Mouse (Mus musculus) lung, embryonic 14.5 days (tissue): ENCODE measurements around the gene Kif13a. TPM values are rescaled to one million over a fixed set of nuclear protein-coding genes. Genes with fewer than 3 reads are reported as not detected.

Source experiments
- ATAC-seq: fragments of 200-750 bp; cut with Nextera tagmentation; 2 replicates; pipeline ENCODE4 v1.8.0; 2017; ENCODE audit warnings: mild to moderate bottlenecking, moderate TSS enrichment, moderate library complexity; ENCODE audit not compliant: insufficient read depth
- DNase-seq: peaks from one replicate; pipeline ENCODE4 v3.0.0-alpha.2; 2015
- H3K27ac ChIP-seq: fragments of 300-500 bp; sonication (generic); 2 replicates; pipeline ENCODE4 v1.5.1; 2014; ENCODE audit warnings: low read depth, mild to moderate bottlenecking, moderate library complexity
- H3K27me3 ChIP-seq: fragments of 300-500 bp; sonication (generic); 2 replicates; pipeline ENCODE4 v1.6.1; 2014; ENCODE audit warnings: low read length, control low read depth; ENCODE audit not compliant: insufficient read depth
- H3K36me3 ChIP-seq: fragments of 300-500 bp; sonication (generic); 2 replicates; pipeline ENCODE4 v1.6.1; 2014; ENCODE audit warnings: control low read depth; ENCODE audit not compliant: insufficient read depth
- H3K4me1 ChIP-seq: fragments of 300-500 bp; sonication (generic); 2 replicates; pipeline ENCODE4 v1.6.1; 2014; ENCODE audit warnings: antibody characterized with exemption, control low read depth; ENCODE audit not compliant: insufficient read depth
- H3K4me2 ChIP-seq: fragments of 300-500 bp; sonication (generic); 2 replicates; pipeline ENCODE4 v1.6.1; 2014; ENCODE audit warnings: mild to moderate bottlenecking
- H3K4me3 ChIP-seq: fragments of 300-500 bp; sonication (generic); 2 replicates; pipeline ENCODE4 v1.5.1; 2014; ENCODE audit warnings: low read depth, low read length
- H3K9ac ChIP-seq: fragments of 300-500 bp; sonication (generic); 2 replicates; pipeline ENCODE4 v1.6.1; 2014
- H3K9me3 ChIP-seq: fragments of 300-500 bp; sonication (generic); 2 replicates; pipeline ENCODE4 v1.6.1; 2016; ENCODE audit warnings: low read depth, low read length, control low read depth
- CTCF ChIP-seq: IDR thresholded peaks from 2 replicates; pipeline ENCODE4 v1.5.1; 2016; ENCODE audit warnings: antibody characterized with exemption, low read depth
- WGBS: fragments of 180-500 bp; shearing (Covaris S2); extraction: QIAGEN DNeasy Blood & Tissue Kit; methylation state at CpG from one replicate; pipeline ENCODE4 v1.1.7; 2014; 5-methylcytosine and 5-hydroxymethylcytosine counted together
- polyA plus RNA-seq: library from polyadenylated mRNA; unstranded; fragments of >200 nt; fragmentation: Nextera tagmentation; extraction: Ambion mirVana; gene quantifications from 2 replicates; pipeline ENCODE4 v1.2.1, GENCODE M21; 2014

The Kif13a gene
- polyA plus RNA-seq, 1 experiment from 2014 or later = 40.4 TPM

- TF ChIP-seq CTCF = peak; percentile 21; the same call in 1 of the 2 replicates
- no peaks in the 10 kb centered on the region for H3K9me3 ChIP-seq
- peak overlapping the region; percentile 99 for H3K27ac ChIP-seq
- no peak for DNase-seq
- H3K4me2 ChIP-seq = peak overlapping the region; percentile 82
- no peaks in the 10 kb centered on the region for H3K36me3 ChIP-seq
- under 1% methylated on average over 30 of the region's 30 CpGs for WGBS
- H3K27me3 ChIP-seq = no peaks in the 10 kb centered on the region
- ATAC-seq = no peak
- peak overlapping the region; percentile 99 for H3K4me3 ChIP-seq
- H3K4me1 ChIP-seq = peaks cover 6% of the 10 kb centered on the region
- peak overlapping the region; percentile 98 for H3K9ac ChIP-seq
Observed at GRCm38 (mm10) chr13:46726288-46727037, 203.2 kb downstream of the Kif13a start.

GRCm38 (mm10) chr13:46725227-46725626 is 204.4 kb downstream of the Kif13a start:
- Histone ChIP-seq H3K4me1 (peaks cover 6% of the 10 kb centered on the region), H3K4me3 (peak overlapping the region; percentile 99), H3K9me3 (no peaks in the 10 kb centered on the region), H3K27ac (no peak overlapping the region), H3K9ac (peak overlapping the region; percentile 26), H3K36me3 (no peaks in the 10 kb centered on the region), H3K4me2 (peak overlapping the region; percentile 82), H3K27me3 (no peaks in the 10 kb centered on the region)
- no peak for ATAC-seq
- 19% methylated on average over 2 of the region's 2 CpGs for WGBS
- DNase-seq = peak; percentile 27
- TF ChIP-seq CTCF = no peak

- Histone ChIP-seq H3K4me2 (peak overlapping the region; percentile 82), H3K9ac (no peak overlapping the region)
Observed at GRCm38 (mm10) chr13:46724371-46724770, 205.3 kb downstream of the Kif13a start.

GRCm38 (mm10) chr13:46721009-46721408 is 208.7 kb downstream of the Kif13a start:
- peaks cover 6% of the 10 kb centered on the region for H3K4me1 ChIP-seq
- TF ChIP-seq CTCF = no peak
- H3K36me3 ChIP-seq = peaks cover 12% of the 10 kb centered on the region; the same call in 1 of the 2 replicates
- H3K4me3 ChIP-seq = no peak overlapping the region
- no peaks in the 10 kb centered on the region for H3K27me3 ChIP-seq
- H3K9ac ChIP-seq = no peak overlapping the region
- ATAC-seq (no peak), DNase-seq (no peak)
- no peak overlapping the region for H3K27ac ChIP-seq
- H3K4me2 ChIP-seq = no peak overlapping the region
- no peaks in the 10 kb centered on the region for H3K9me3 ChIP-seq

More at GRCm38 (mm10) chr13:46724371-46724770, 205.3 kb downstream of the Kif13a start:
- Histone ChIP-seq H3K27me3 (no peaks in the 10 kb centered on the region), H3K36me3 (no peaks in the 10 kb centered on the region), H3K4me1 (peaks cover 6% of the 10 kb centered on the region), H3K27ac (no peak overlapping the region), H3K9me3 (no peaks in the 10 kb centered on the region), H3K4me3 (peak overlapping the region; percentile 99; the same call in 1 of the 2 replicates)
- peak; percentile 17 for DNase-seq
- TF ChIP-seq CTCF = 0 out of 2 replicates have a peak, but pooled peaks have one; percentile 20
- ATAC-seq = no peak

- no peak for TF ChIP-seq CTCF
- ATAC-seq (no peak), DNase-seq (no peak)
- Histone ChIP-seq H3K27me3 (no peaks in the 10 kb centered on the region), H3K36me3 (peaks cover 22% of the 10 kb centered on the region; the same call in 1 of the 2 replicates), H3K9me3 (no peaks in the 10 kb centered on the region), H3K9ac (no peak overlapping the region), H3K27ac (no peak overlapping the region), H3K4me1 (no peaks in the 10 kb centered on the region), H3K4me3 (no peak overlapping the region), H3K4me2 (no peak overlapping the region)
- 81% methylated on average over 5 of the region's 5 CpGs for WGBS
Observed at GRCm38 (mm10) chr13:46718893-46719400, 210.7 kb downstream of the Kif13a start.

GRCm38 (mm10) chr13:46715976-46716639 is 213.6 kb downstream of the Kif13a start:
- peaks cover 45% of the 10 kb centered on the region for H3K36me3 ChIP-seq
- no peak for TF ChIP-seq CTCF

GRCm38 (mm10) chr13:46713486-46713885 is 216.2 kb downstream of the Kif13a start:
- WGBS = 90% methylated on average over 5 of the region's 5 CpGs
- H3K4me1 ChIP-seq = no peaks in the 10 kb centered on the region
- no peak for DNase-seq
- H3K27me3 ChIP-seq = no peaks in the 10 kb centered on the region
- no peaks in the 10 kb centered on the region for H3K9me3 ChIP-seq
- H3K4me3 ChIP-seq = no peak overlapping the region
- TF ChIP-seq CTCF = no peak
- peaks cover 68% of the 10 kb centered on the region for H3K36me3 ChIP-seq
- ATAC-seq = no peak
- no peak overlapping the region for H3K4me2 ChIP-seq
- H3K9ac ChIP-seq = no peak overlapping the region
- no peak overlapping the region for H3K27ac ChIP-seq

More at GRCm38 (mm10) chr13:46715976-46716639, 213.6 kb downstream of the Kif13a start:
- WGBS = 68% methylated on average over 3 of the region's 3 CpGs
- H3K27ac ChIP-seq = no peak overlapping the region
- no peak overlapping the region for H3K9ac ChIP-seq
- DNase-seq = no peak
- no peak for ATAC-seq
- no peaks in the 10 kb centered on the region for H3K27me3 ChIP-seq
- no peaks in the 10 kb centered on the region for H3K4me1 ChIP-seq
- no peak overlapping the region for H3K4me3 ChIP-seq
- H3K4me2 ChIP-seq = no peak overlapping the region
- H3K9me3 ChIP-seq = no peaks in the 10 kb centered on the region
